16 mouse cellular contexts compared by ENCODE assay signal in the genomic region with DNA sequence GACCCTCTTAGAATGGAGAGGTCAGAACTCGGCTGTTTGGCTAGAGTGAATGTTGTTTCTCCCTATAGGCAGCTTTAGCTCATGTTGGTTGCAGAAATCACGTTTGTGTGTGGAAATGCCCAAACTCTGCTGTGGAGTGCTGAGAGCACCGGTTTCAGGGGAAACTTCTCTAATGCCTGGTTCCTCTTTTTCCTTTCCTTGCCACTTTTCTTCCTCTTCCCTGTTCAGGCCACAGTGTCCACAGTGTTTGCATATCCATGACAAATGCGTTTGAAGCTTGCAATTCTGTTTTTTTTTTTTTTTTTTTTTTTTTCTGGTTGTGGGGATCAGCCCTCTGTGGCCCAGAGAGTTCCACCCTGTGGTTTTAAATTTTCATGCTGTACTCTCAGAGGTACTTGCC. TPM values are rescaled to one million over a fixed set of nuclear protein-coding genes. Genes with fewer than 3 reads are reported as not detected.
DNase-seq lines count a peak whose midpoint lies in the region; ATAC-seq and TF ChIP-seq lines count a peak whose summit lies in the region.
"Had no signal": no experiment of that assay in that cellular context is flagged by ENCODE, and none has a peak within 500 bp of the region (broad histone marks: within the 10 kb centered on the region; RNA-seq: fewer than 3 reads in every experiment).

A gene (plus strand): TSS at position 398 of the 400 bp plus-strand sequence.

- TF ChIP-seq EP300 in liver, embryonic 14.5 days (IDR thresholded peaks at IDR 0.05; ENCODE audit: low read depth): no peak

- no peak within 1 kb of the TSS for H3K9ac ChIP-seq in embryonic facial prominence, embryonic 14.5 days (ENCODE audit: low read depth, low read length)
- H3K9ac ChIP-seq in liver, embryonic 14.5 days (replicated peaks): no peak within 1 kb of the TSS
- H3K9ac ChIP-seq: forebrain, postnatal 0 days; heart, embryonic 13.5 days; hindbrain, embryonic 14.5 days; limb, embryonic 15.5 days; midbrain, embryonic 15.5 days had no signal

- no peak within 1 kb of the TSS for H3K4me3 ChIP-seq in embryonic facial prominence, embryonic 14.5 days (ENCODE audit: low read depth, low read length)
- H3K4me3 ChIP-seq in embryonic facial prominence, embryonic 10.5 days: no peak within 1 kb of the TSS
- no peak within 1 kb of the TSS for H3K4me3 ChIP-seq in liver, embryonic 14.5 days (ENCODE audit: insufficient read depth in 1 of 2, low read depth in 2 of 2, low read length in 2 of 2)
- H3K4me3 ChIP-seq: heart, embryonic 13.5 days; limb, embryonic 15.5 days; midbrain, embryonic 15.5 days had no signal

- 66% methylated on average over 4 of the region's 4 CpGs for WGBS in embryonic facial prominence, embryonic 14.5 days
- WGBS in embryonic facial prominence, embryonic 10.5 days: 71% methylated on average over 4 of the region's 4 CpGs
- WGBS in liver, embryonic 14.5 days (ENCODE audit: insufficient replicate concordance): 9% methylated on average over 4 of the region's 4 CpGs

- TF ChIP-seq CTCF in liver, embryonic 14.5 days (IDR thresholded peaks at IDR 0.05; ENCODE audit: low read depth): no peak

- DNase-seq in embryonic facial prominence, embryonic 14.5 days (ENCODE audit: low spot score): peak; percentile 1
- DNase-seq in embryonic facial prominence, embryonic 10.5 days (ENCODE audit: low spot score): no peak
- peak in 1 of 3 experiments; percentile 19 for DNase-seq in liver, embryonic 14.5 days (ENCODE audit: low read depth in 3 of 3, low spot score in 3 of 3)
- DNase-seq in liver: no peak
- peak; percentile 18 for DNase-seq in brain, adult 2 months (ENCODE audit: low read depth, low spot score)
- DNase-seq in frontal cortex, postnatal 25 days (ENCODE audit: low spot score in 2 of 2): no peak
- no peak for DNase-seq in T-cell, adult 2 months (ENCODE audit: low spot score)
- DNase-seq: forebrain, postnatal 0 days; kidney, adult 8-10 months; right cerebral cortex, postnatal 14 days had no signal

- H3K27ac ChIP-seq in embryonic facial prominence, embryonic 14.5 days (replicated peaks; ENCODE audit: low read depth, low read length): no peak within 1 kb of the TSS
- no peak within 1 kb of the TSS for H3K27ac ChIP-seq in embryonic facial prominence, embryonic 10.5 days (replicated peaks)
- H3K27ac ChIP-seq in liver, embryonic 14.5 days: no peak within 1 kb of the TSS
- H3K27ac ChIP-seq: heart, embryonic 13.5 days; hindbrain, embryonic 14.5 days; limb, embryonic 15.5 days; midbrain, embryonic 15.5 days had no signal

- no peak within 1 kb of the TSS for H3K4me2 ChIP-seq in embryonic facial prominence, embryonic 14.5 days (ENCODE audit: low read depth, low read length)
- no peak within 1 kb of the TSS for H3K4me2 ChIP-seq in liver, embryonic 14.5 days (ENCODE audit: low read depth)
- H3K4me2 ChIP-seq: heart, embryonic 13.5 days; hindbrain, embryonic 14.5 days; limb, embryonic 15.5 days; midbrain, embryonic 15.5 days had no signal

- H3K27me3 ChIP-seq in embryonic facial prominence, embryonic 14.5 days (replicated peaks; ENCODE audit: control insufficient read depth, insufficient read depth, low read length): no peaks in the 10 kb centered on the region
- H3K27me3 ChIP-seq in embryonic facial prominence, embryonic 10.5 days (replicated peaks; ENCODE audit: low read depth, poor library complexity, severe bottlenecking): no peaks in the 10 kb centered on the region
- no peaks in the 10 kb centered on the region for H3K27me3 ChIP-seq in liver, embryonic 14.5 days (ENCODE audit: control insufficient read depth, insufficient read depth, low read length)
- H3K27me3 ChIP-seq: heart, embryonic 13.5 days; limb, embryonic 15.5 days; midbrain, embryonic 15.5 days had no signal

- H3K36me3 ChIP-seq in embryonic facial prominence, embryonic 14.5 days (ENCODE audit: control insufficient read depth, insufficient read depth, low read length): no peaks in the 10 kb centered on the region
- H3K36me3 ChIP-seq in embryonic facial prominence, embryonic 10.5 days (replicated peaks): no peaks in the 10 kb centered on the region
- no peaks in the 10 kb centered on the region for H3K36me3 ChIP-seq in liver, embryonic 14.5 days (replicated peaks; ENCODE audit: control insufficient read depth, insufficient read depth, low read depth)
- H3K36me3 ChIP-seq: heart, embryonic 13.5 days; limb, embryonic 15.5 days; midbrain, embryonic 15.5 days had no signal

- H3K4me1 ChIP-seq in embryonic facial prominence, embryonic 14.5 days (ENCODE audit: control insufficient read depth, insufficient read depth, low read length): no peaks in the 10 kb centered on the region
- H3K4me1 ChIP-seq in embryonic facial prominence, embryonic 10.5 days: no peaks in the 10 kb centered on the region
- H3K4me1 ChIP-seq in liver, embryonic 14.5 days (replicated peaks; ENCODE audit: control insufficient read depth in 2 of 2, insufficient read depth in 2 of 2, low read length in 1 of 2): peaks cover 0 to 4% of the 10 kb centered on the region in 2 experiments; a peak in 2 of 4 replicates
- H3K4me1 ChIP-seq: limb, embryonic 15.5 days; midbrain, embryonic 15.5 days had no signal

- no peaks in the 10 kb centered on the region for H3K9me3 ChIP-seq in embryonic facial prominence, embryonic 14.5 days (ENCODE audit: control insufficient read depth, low read length)
- H3K9me3 ChIP-seq in embryonic facial prominence, embryonic 10.5 days: 0 out of 2 replicates have a peak, but pooled peaks cover 3% of the 10 kb centered on the region
- no peaks in the 10 kb centered on the region for H3K9me3 ChIP-seq in liver, embryonic 14.5 days (ENCODE audit: control insufficient read depth, low read length)
- H3K9me3 ChIP-seq: heart, embryonic 13.5 days; limb, embryonic 15.5 days; midbrain, embryonic 15.5 days had no signal

- ATAC-seq in embryonic facial prominence, embryonic 14.5 days (ENCODE audit: low read depth): no peak
- ATAC-seq in liver, embryonic 14.5 days (ENCODE audit: insufficient read depth): peak; percentile 8; the same call in 1 of the 2 replicates
- peak; percentile 99 for ATAC-seq in megakaryocyte progenitor cell, adult 5-6 weeks (replicated peaks; ENCODE audit: poor library complexity)
- ATAC-seq: forebrain, postnatal 0 days; midbrain, embryonic 15.5 days had no signal

RNA-seq across cellular contexts. Expression of the gene that starts here (rescaled TPM):
- polyA plus RNA-seq in embryonic facial prominence, embryonic 14.5 days (2014; fragmentation: Nextera tagmentation; extraction: Ambion mirVana): 4.5 and 8.3 TPM in 2 replicates
- 0.65 and 1.0 TPM in 2 replicates for polyA plus RNA-seq in embryonic facial prominence, embryonic 10.5 days (2016; fragmentation: Nextera tagmentation; extraction: Ambion mirVana)
- polyA plus RNA-seq in liver, embryonic 14.5 days (2012; rRNA removed): 1.8 and 3.0 TPM in 2 replicates
- 4.1 and 5.9 TPM in 2 replicates for polyA plus RNA-seq in liver, embryonic 14.5 days (2014; fragmentation: Nextera tagmentation; extraction: Ambion mirVana)
- total RNA-seq in megakaryocyte progenitor cell, adult 5-6 weeks (2015): 2.1 and 2.9 TPM in 2 replicates
- total RNA-seq in megakaryocyte progenitor cell, adult 5-6 weeks (2017): 0.79 and 0.81 TPM in 2 replicates
- total RNA-seq: ES-E14 had no signal

Comparison
In these comparisons a context has a peak if more than half of its experiments do, and no peak if none do; other contexts are left out.
1. DNase-seq: peak in embryonic facial prominence, embryonic 14.5 days (single experiment) and brain, adult 2 months (single experiment); none in embryonic facial prominence, embryonic 10.5 days (single experiment), liver (single experiment), frontal cortex, postnatal 25 days (0 of 2) and T-cell, adult 2 months (single experiment).